Mouse (Mus musculus) hindbrain, embryonic 16.5 days (tissue): ENCODE data around the gene Gga2. TPM values are rescaled to one million over a fixed set of nuclear protein-coding genes. Genes with fewer than 3 reads are reported as not detected.
A peak's percentile ranks its signal among the peaks of the same experiment; 100 is the strongest.

Experiments
- ATAC-seq: fragments of 200-750 bp; cut with Nextera tagmentation; 2 replicates; pipeline ENCODE4 v1.8.0; 2017; ENCODE audit warnings: moderate TSS enrichment, moderate library complexity
- H3K27ac ChIP-seq: fragments of 300-500 bp; sonication (generic); 2 replicates; pipeline ENCODE4 v1.5.1; 2014; ENCODE audit warnings: low read depth, mild to moderate bottlenecking, control low read depth, low read length, moderate library complexity
- H3K27me3 ChIP-seq: fragments of 300-500 bp; sonication (generic); replicated peaks from 2 replicates; pipeline ENCODE4 v1.6.1; 2014; ENCODE audit warnings: low read length; ENCODE audit not compliant: control insufficient read depth, insufficient read depth
- H3K36me3 ChIP-seq: fragments of 300-500 bp; sonication (generic); 2 replicates; pipeline ENCODE4 v1.6.1; 2014; ENCODE audit warnings: mild to moderate bottlenecking, low read length, moderate library complexity, mixed read lengths; ENCODE audit not compliant: control insufficient read depth, insufficient read depth
- H3K4me1 ChIP-seq: fragments of 300-500 bp; sonication (generic); 2 replicates; pipeline ENCODE4 v1.6.1; 2014; ENCODE audit warnings: low read depth, low read length; ENCODE audit not compliant: control insufficient read depth, insufficient read depth
- H3K4me2 ChIP-seq: fragments of 300-500 bp; sonication (generic); 2 replicates; pipeline ENCODE4 v1.6.1; 2014; ENCODE audit warnings: mild to moderate bottlenecking, low read length, control low read depth, moderate library complexity
- H3K4me3 ChIP-seq: fragments of 300-500 bp; sonication (generic); 2 replicates; pipeline ENCODE4 v1.5.1; 2014; ENCODE audit warnings: mild to moderate bottlenecking, low read length, control low read depth, moderate library complexity
- H3K9ac ChIP-seq: fragments of 300-500 bp; sonication (generic); 2 replicates; pipeline ENCODE4 v1.6.1; 2014; ENCODE audit warnings: low read depth, mild to moderate bottlenecking, control low read depth, low read length, moderate library complexity
- H3K9me3 ChIP-seq: fragments of 300-500 bp; sonication (generic); 2 replicates; pipeline ENCODE4 v1.6.1; 2014; ENCODE audit warnings: mild to moderate bottlenecking, low read length, moderate library complexity; ENCODE audit not compliant: control insufficient read depth
- WGBS: fragments of 180-500 bp; shearing (Covaris S2); extraction: QIAGEN DNeasy Blood & Tissue Kit; methylation state at CpG from one replicate; pipeline ENCODE4 v1.1.7; 2014; 5-methylcytosine and 5-hydroxymethylcytosine counted together
- polyA plus RNA-seq: library from polyadenylated mRNA; unstranded; fragments of >200 nt; fragmentation: Nextera tagmentation; extraction: Ambion mirVana; gene quantifications from 2 replicates; pipeline ENCODE4 v1.2.1, GENCODE M21; 2015

Gga2 gene
- 46.5 and 51.4 TPM in 2 replicates for polyA plus RNA-seq

DNA sequence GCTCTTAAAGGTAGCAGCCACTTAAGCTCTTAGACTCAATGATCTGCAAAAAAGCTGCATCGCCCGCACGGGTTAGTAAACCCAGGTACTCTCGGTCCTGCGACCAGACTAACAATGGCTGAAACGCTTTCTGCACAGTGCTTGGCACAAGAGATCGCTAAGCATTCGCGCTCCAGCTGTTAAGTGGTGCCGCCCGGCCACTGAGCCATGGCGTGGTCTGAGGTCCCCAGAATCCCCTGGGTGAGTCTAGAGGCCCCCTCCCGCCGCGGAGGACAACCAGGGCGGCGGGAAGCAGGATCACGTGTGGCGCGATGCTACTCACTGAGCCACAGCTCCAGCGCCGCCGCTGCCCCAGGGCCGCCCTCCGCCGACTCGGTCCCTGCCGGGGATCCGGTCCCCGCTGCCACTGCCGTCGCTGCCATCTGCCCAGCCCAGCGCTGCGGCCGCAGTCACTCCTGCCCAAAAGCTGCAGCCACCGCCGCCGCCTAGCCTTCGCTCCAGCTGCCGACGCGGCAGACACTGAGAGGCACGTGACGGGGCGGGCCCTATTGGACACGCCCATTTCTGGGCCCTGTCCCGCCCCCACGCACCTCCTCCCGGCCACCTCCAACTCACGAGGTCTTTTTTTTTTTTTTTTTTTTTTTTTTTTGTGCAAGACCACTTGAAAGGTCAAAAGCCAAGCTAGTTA is at the start of gene Gga2:
Gene Gga2, minus strand, starts transcription at position 556 of the 688 bp plus-strand sequence.
- WGBS, result under 1% methylated on average over 47 of the region's 50 CpGs
- peak within 1 kb of the TSS; percentile 64 for H3K4me3 ChIP-seq
- peaks cover 20% of the 10 kb centered on the region for H3K4me1 ChIP-seq
- H3K27ac ChIP-seq, result peak within 1 kb of the TSS; percentile 93
- peak within 1 kb of the TSS; percentile 79 for H3K4me2 ChIP-seq
- peak; percentile 89 for ATAC-seq
- no peaks in the 10 kb centered on the region for H3K9me3 ChIP-seq
- H3K9ac ChIP-seq, result peak within 1 kb of the TSS; percentile 95
- H3K27me3 ChIP-seq, result no peaks in the 10 kb centered on the region
- no peaks in the 10 kb centered on the region for H3K36me3 ChIP-seq

DNA sequence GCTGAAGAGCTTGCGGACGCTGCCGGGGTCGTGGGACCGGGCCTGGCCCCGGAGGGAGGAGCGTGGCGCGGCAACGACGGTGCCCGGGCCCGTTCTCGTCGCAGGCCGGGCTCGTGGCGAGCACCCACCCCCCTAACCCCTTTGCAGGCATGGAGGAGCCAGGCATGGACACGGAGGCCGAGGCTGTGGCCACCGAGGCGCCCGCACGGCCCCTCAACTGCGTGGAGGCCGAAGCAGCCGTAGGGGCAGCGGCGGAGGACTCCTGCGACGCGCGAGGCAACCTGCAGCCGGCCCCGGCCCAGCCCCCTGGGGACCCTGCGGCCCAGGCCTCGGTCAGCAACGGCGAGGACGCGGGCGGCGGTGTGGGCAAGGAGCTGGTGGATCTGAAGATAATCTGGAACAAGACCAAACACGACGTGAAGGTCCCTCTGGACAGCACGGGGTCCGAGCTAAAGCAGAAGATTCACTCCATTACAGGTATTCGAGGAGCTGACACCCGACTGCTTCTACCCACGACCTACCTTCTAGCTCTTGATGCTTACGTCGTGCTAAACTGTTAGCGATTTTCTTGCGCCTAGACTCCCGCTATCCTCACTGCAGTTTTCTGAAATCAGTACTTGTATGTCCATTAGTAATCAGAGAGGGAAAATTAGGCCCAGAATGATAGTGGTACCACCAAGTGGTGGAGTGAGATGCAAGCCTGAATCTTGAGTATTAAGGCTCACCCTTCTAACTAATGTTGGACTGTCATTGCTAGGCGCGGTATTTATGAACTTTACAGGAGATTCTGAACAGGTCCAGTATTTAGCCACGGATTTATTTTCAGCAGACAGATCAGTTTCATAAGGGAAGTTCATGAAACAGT is 46.7 kb upstream of the Gga2 start:
- H3K4me3 ChIP-seq, result peak overlapping the region; percentile 99
- peak; percentile 38 for ATAC-seq
- WGBS, result 2% methylated on average over 39 of the region's 58 CpGs
- H3K9ac ChIP-seq, result peak overlapping the region; percentile 98
- peak overlapping the region; percentile 96 for H3K27ac ChIP-seq
- peaks cover 14% of the 10 kb centered on the region; the same call in 1 of the 2 replicates for H3K36me3 ChIP-seq
- H3K9me3 ChIP-seq, result no peaks in the 10 kb centered on the region
- peak overlapping the region; percentile 85 for H3K4me2 ChIP-seq
- peaks cover 27% of the 10 kb centered on the region for H3K4me1 ChIP-seq
- H3K27me3 ChIP-seq, result no peaks in the 10 kb centered on the region

DNA sequence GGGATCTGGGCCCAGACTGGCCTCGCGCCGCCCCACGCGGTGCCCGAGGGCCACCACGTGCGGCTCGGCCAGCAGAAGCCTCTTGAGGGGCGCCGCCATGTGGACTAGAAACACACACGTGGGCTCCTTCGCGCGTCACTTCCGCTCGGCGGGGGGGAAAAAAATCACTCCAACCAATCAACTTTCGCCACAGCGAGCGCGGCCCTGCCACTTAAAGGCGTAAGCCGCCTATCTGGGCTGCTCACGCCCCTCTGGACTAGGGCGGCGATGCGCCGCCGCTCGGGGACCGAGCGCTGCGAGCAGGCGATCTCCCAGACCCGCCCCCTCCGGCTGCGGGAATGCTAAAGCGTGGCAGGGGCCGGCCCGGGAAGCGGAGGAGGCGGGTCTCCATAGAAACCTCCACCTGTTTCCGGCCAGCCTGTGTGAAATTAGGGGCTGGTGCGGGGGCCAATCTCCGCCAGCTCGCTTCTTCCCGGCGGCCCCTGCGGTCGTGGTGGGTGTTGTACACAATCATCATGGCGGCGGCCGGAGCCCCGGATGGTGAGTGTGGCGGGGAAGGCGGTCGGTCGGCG is 46.0 kb upstream of the Gga2 start, which contains the start of the genes Ubfd1 and Ears2:
Gene Ubfd1, plus strand, starts transcription at position 231 of the 572 bp plus-strand sequence.
Gene Ears2, minus strand, starts transcription at position 319 of the 572 bp plus-strand sequence.
- Histone ChIP-seq H3K27me3 (no peaks in the 10 kb centered on the region), H3K9ac (peak within 1 kb of the TSS; percentile 98), H3K4me2 (peak within 1 kb of the TSS; percentile 85), H3K36me3 (peaks cover 10% of the 10 kb centered on the region; the same call in 1 of the 2 replicates), H3K4me1 (peaks cover 27% of the 10 kb centered on the region), H3K4me3 (peak within 1 kb of the TSS; percentile 99), H3K9me3 (no peaks in the 10 kb centered on the region), H3K27ac (peak within 1 kb of the TSS; percentile 96)
- under 1% methylated on average over 55 of the region's 60 CpGs for WGBS
- peak; percentile 99 for ATAC-seq

DNA sequence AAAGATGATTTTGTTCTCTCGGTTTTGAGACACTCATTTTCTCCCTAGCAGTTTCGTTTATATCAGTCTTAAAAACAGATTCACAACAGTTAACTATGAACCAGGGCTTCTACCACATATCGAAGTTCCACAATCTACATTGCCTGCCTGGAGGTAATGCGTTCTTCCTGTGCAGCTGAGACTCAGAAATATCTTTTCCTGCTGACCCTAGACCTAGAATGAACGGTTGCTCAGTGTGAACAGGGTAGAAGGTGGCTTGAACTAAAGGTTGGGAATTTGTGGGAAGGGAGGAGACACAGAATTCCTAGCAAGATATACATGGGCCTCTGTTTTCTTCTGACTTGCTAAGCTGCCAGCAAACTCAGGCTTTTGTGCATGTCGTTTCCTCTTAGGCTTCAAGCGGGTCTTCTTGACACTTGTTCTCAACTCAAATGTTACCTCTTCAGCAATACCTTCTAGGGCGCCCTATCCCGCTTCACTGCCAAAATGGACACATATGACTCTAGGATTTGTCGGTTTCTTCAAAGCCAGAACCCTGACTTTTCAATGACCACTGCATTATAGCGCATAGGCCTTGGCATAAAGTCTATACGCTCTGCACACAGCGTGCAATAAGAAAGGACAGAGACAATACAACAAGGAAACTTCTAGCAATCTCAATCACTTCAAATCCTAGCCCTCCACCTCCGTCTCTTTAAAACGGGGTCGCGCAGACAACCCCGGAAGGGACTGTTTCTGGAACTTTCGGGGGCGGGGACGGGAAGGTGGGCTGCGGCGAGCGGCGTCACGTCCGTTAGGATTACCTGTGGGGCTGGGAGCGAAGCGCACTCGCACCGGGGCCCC is 45.3 kb upstream of the Gga2 start:
- peak; percentile 74 for ATAC-seq
- 18% methylated on average over 31 of the region's 31 CpGs for WGBS
- H3K36me3 ChIP-seq, result 0 out of 2 replicates have a peak, but pooled peaks cover 3% of the 10 kb centered on the region

DNA sequence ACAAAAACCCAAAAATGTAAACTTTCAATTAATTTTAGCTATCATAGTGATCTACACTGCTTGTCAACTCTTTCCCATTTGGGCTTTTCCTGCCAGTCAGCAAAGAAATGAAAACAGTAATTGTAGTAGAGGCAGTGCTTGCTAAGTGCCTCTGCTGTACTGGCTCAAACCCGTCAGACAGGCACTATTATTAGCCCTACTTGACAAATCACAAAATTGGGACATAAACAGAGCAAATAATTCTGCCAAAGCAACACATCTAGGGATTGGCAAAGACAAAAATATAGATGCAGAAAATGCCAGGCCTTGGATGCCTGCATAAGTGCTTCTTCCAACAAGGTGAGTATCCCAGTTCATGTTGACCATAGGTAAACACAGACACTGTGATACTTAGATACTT is 44.6 kb upstream of the Gga2 start:
- Histone ChIP-seq H3K4me3 (no peak overlapping the region), H3K9ac (no peak overlapping the region)

More for the DNA sequence above, 45.3 kb upstream of the Gga2 start:
- Histone ChIP-seq H3K9ac (peak overlapping the region; percentile 98), H3K4me2 (peak overlapping the region; percentile 78), H3K4me3 (peak overlapping the region; percentile 99), H3K4me1 (peaks cover 27% of the 10 kb centered on the region), H3K27me3 (no peaks in the 10 kb centered on the region), H3K9me3 (no peaks in the 10 kb centered on the region), H3K27ac (peak overlapping the region; percentile 96)

DNA sequence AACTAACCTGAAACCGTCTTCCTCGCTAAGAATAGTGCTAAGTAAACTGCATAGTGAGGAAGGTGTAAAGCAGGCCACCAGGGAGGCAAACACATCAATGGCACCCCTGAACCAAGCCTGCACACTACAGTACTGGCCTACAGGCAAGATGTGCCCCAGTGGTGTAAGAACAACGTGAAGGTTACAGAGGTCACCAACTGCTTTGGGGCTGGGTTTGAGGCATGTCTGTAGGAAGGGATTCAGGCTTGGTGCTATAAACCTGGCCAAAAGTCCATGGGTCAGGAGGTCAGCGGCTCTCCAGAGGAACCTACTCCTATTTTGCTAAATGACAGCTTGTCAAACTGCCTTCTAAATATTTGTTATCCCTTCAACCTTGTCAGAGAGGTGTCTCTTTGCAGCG is 35.6 kb upstream of the Gga2 start:
- H3K9me3 ChIP-seq, result no peaks in the 10 kb centered on the region
- ATAC-seq, result no peak
- peaks cover 5% of the 10 kb centered on the region for H3K36me3 ChIP-seq
- no peak overlapping the region for H3K4me3 ChIP-seq
- H3K4me1 ChIP-seq, result no peaks in the 10 kb centered on the region
- WGBS, result 88% methylated on average over 5 of the region's 5 CpGs
- H3K27ac ChIP-seq, result no peak overlapping the region
- H3K4me2 ChIP-seq, result no peak overlapping the region
- H3K9ac ChIP-seq, result no peak overlapping the region
- no peaks in the 10 kb centered on the region for H3K27me3 ChIP-seq

More for the DNA sequence above, 44.6 kb upstream of the Gga2 start:
- WGBS, result 87% methylated on average over 1 of the region's 1 CpGs
- Histone ChIP-seq H3K27ac (no peak overlapping the region), H3K4me2 (peak overlapping the region; percentile 78; the same call in 1 of the 2 replicates), H3K27me3 (no peaks in the 10 kb centered on the region), H3K36me3 (0 out of 2 replicates have a peak, but pooled peaks cover 3% of the 10 kb centered on the region), H3K4me1 (peaks cover 27% of the 10 kb centered on the region), H3K9me3 (no peaks in the 10 kb centered on the region)
- no peak for ATAC-seq

DNA sequence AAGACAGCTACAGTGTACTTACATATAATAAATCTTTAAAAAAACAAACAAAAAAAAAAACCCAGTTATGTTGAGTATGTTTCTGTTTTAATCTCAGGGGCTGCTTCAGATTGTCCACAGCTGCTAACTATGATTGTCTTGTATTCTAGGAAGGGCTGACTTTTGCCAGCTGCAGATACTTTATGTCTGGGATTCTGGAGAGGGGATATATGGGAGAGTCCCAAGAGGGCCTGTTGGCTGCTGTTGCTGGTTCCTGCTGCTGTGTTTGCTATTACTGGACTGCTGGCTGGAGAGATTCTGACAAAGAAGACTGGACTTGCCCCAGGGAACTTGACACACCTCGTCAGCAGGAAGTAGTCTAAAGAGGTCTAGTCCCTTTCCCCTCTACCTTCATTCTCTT is 29.8 kb upstream of the Gga2 start:
- no peaks in the 10 kb centered on the region for H3K27me3 ChIP-seq
- no peak overlapping the region for H3K27ac ChIP-seq
- H3K4me2 ChIP-seq, result no peak overlapping the region
- peaks cover 8% of the 10 kb centered on the region for H3K36me3 ChIP-seq
- no peak overlapping the region for H3K9ac ChIP-seq
- WGBS, result 85% methylated on average over 1 of the region's 1 CpGs
- H3K9me3 ChIP-seq, result no peaks in the 10 kb centered on the region
- H3K4me3 ChIP-seq, result no peak overlapping the region
- no peak for ATAC-seq
- no peaks in the 10 kb centered on the region for H3K4me1 ChIP-seq

DNA sequence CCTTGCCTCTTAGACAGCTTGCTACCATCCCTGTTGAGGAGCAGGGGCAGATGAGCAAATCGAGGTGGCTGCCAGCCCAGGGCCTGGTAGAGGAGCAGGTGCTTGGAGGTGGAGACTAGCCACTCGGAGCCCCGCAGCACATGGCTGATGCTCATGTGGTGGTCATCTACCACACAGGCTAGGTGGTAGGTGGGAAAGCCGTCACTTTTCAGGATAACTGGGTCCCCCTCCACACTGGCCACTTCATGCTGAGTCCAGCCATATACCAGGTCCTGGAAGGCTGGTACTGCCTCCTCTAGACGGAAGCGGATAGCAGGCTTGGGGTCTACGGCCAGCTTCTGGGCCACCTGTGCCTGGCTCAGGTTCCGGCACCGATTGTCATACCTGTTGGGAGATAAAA is 27.2 kb upstream of the Gga2 start:
- Histone ChIP-seq H3K9ac (no peak overlapping the region), H3K27ac (no peak overlapping the region), H3K36me3 (peaks cover 8% of the 10 kb centered on the region), H3K4me1 (no peaks in the 10 kb centered on the region), H3K4me2 (no peak overlapping the region), H3K4me3 (no peak overlapping the region), H3K27me3 (no peaks in the 10 kb centered on the region), H3K9me3 (no peaks in the 10 kb centered on the region)
- 97% methylated on average over 9 of the region's 9 CpGs for WGBS
- no peak for ATAC-seq
